Mouse (Mus musculus): ENCODE measurements at regions not wholly inside any gene's neighbourhood (a gene's known extent, or its start where the extent isn't known, plus 50 kb on each side); places are given as distances from the start of the nearest gene placed in this dataset.

DNA sequence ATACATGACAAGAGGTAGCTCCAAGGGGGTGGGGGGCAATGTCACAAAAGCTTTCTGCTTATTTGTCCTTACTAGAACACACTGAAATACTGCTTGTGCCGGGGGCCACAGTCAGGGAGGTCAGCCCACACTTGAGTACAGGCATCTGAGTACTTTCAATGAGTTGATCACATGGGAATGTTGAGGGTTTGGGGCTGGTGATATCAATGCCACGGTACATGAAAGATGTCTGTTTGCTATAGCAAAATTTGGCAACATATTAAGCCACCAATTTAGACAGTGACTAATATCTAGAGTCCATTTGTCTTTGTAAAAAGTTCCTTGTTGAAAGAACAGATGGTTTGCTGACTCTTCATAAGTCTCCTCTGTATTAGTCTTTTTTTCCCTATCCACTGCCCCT lies 348.1 kb upstream of the Ubash3b start:
- Histone ChIP-seq H3K27ac (ENCODE audit: low read length) (no peak overlapping the region), H3K9me3 (ENCODE audit: control insufficient read depth, low read depth, low read length) (no peaks in the 10 kb centered on the region), H3K9ac (replicated peaks; ENCODE audit: low read depth, low read length) (no peak overlapping the region), H3K4me3 (ENCODE audit: low read depth, low read length) (no peak overlapping the region), H3K4me2 (replicated peaks; ENCODE audit: low read depth, low read length) (no peak overlapping the region), H3K4me1 (ENCODE audit: control insufficient read depth, insufficient read depth, low read length) (no peaks in the 10 kb centered on the region), H3K27me3 (ENCODE audit: control insufficient read depth, insufficient read depth, low read length) (no peaks in the 10 kb centered on the region), H3K36me3 (ENCODE audit: control insufficient read depth, insufficient read depth, low read length) (no peaks in the 10 kb centered on the region)
- no peak for ATAC-seq (ENCODE audit: insufficient number of reproducible peaks, insufficient read depth, low FRiP score, low read depth)
- WGBS: 72% methylated on average over 2 of the region's 2 CpGs

DNA sequence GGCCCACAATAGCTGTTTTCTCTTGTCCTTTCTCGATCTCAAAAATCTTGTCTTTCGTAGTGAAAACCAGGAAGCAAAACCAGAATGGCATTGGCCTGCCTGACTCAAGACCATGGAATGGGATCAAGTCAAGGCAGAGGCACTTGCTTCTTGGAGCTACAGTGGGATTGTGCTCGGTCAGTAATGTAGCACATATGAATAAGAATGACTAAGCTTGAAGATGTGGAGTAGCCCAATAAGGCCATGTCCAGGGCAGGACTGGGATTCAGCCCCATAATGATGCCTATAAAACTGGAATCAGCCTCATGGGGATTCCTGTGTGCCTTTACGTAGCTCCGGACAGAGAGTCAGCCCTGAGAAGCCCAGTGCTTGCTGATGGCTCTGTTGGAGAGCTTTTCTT lies 347.2 kb upstream of the Ubash3b start:
- Histone ChIP-seq H3K4me1 (ENCODE audit: control insufficient read depth, insufficient read depth, low read length) (no peaks in the 10 kb centered on the region), H3K27ac (ENCODE audit: low read length) (no peak overlapping the region), H3K9ac (replicated peaks; ENCODE audit: low read depth, low read length) (no peak overlapping the region), H3K9me3 (ENCODE audit: control insufficient read depth, low read depth, low read length) (no peaks in the 10 kb centered on the region), H3K4me3 (ENCODE audit: low read depth, low read length) (no peak overlapping the region), H3K4me2 (replicated peaks; ENCODE audit: low read depth, low read length) (no peak overlapping the region), H3K27me3 (ENCODE audit: control insufficient read depth, insufficient read depth, low read length) (no peaks in the 10 kb centered on the region), H3K36me3 (ENCODE audit: control insufficient read depth, insufficient read depth, low read length) (no peaks in the 10 kb centered on the region)
- no peak for ATAC-seq (ENCODE audit: insufficient number of reproducible peaks, insufficient read depth, low FRiP score, low read depth)
- WGBS: 94% methylated on average over 5 of the region's 5 CpGs

DNA sequence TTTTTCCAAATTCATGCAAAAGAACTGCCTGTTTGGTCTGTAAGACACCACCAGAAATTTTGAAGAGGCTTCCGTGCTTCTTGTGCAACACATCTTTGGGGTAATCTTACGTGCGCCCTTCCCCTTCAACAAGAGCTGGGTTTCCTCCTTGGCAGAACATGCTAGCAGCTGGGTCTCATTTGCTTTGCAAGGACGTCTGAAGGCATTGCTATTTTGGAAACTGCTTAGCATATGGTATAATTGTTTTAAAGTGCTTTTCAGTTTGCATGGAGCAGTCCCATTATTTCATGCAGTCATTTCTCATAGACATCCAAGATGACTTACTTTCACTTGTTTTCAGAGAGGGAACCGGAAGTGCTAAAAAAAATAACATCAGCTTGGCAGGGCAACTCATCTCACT lies 336.8 kb upstream of the Ubash3b start:
- Histone ChIP-seq H3K36me3 (ENCODE audit: control insufficient read depth, insufficient read depth, low read length) (no peaks in the 10 kb centered on the region), H3K27ac (ENCODE audit: low read length) (no peak overlapping the region), H3K4me2 (replicated peaks; ENCODE audit: low read depth, low read length) (no peak overlapping the region), H3K27me3 (ENCODE audit: control insufficient read depth, insufficient read depth, low read length) (no peaks in the 10 kb centered on the region), H3K9me3 (ENCODE audit: control insufficient read depth, low read depth, low read length) (no peaks in the 10 kb centered on the region), H3K4me1 (ENCODE audit: control insufficient read depth, insufficient read depth, low read length) (no peaks in the 10 kb centered on the region), H3K4me3 (ENCODE audit: low read depth, low read length) (no peak overlapping the region), H3K9ac (replicated peaks; ENCODE audit: low read depth, low read length) (no peak overlapping the region)
- no peak for ATAC-seq (ENCODE audit: insufficient number of reproducible peaks, insufficient read depth, low FRiP score, low read depth)
- WGBS: 69% methylated on average over 5 of the region's 5 CpGs

- H3K4me1 ChIP-seq (ENCODE audit: control insufficient read depth, insufficient read depth, low read length): no peaks in the 10 kb centered on the region
- WGBS: 93% methylated on average over 3 of the region's 3 CpGs
- H3K27ac ChIP-seq (ENCODE audit: low read length): no peak overlapping the region
- no peak overlapping the region for H3K4me2 ChIP-seq (replicated peaks; ENCODE audit: low read depth, low read length)
- H3K27me3 ChIP-seq (ENCODE audit: control insufficient read depth, insufficient read depth, low read length): no peaks in the 10 kb centered on the region
- H3K9ac ChIP-seq (replicated peaks; ENCODE audit: low read depth, low read length): no peak overlapping the region
- no peaks in the 10 kb centered on the region for H3K9me3 ChIP-seq (ENCODE audit: control insufficient read depth, low read depth, low read length)
- ATAC-seq (ENCODE audit: insufficient number of reproducible peaks, insufficient read depth, low FRiP score, low read depth): no peak
- H3K36me3 ChIP-seq (ENCODE audit: control insufficient read depth, insufficient read depth, low read length): 0 out of 2 replicates have a peak, but pooled peaks cover 3% of the 10 kb centered on the region
- no peak overlapping the region for H3K4me3 ChIP-seq (ENCODE audit: low read depth, low read length)
These were observed 328.6 kb upstream of the Ubash3b start for GRCm38 (mm10) chr9:41490112-41490511.

GRCm38 (mm10) chr9:41488046-41488445 lies 326.5 kb upstream of the Ubash3b start:
- H3K4me2 ChIP-seq (replicated peaks; ENCODE audit: low read depth, low read length): no peak overlapping the region
- no peak overlapping the region for H3K27ac ChIP-seq (ENCODE audit: low read length)
- H3K9ac ChIP-seq (replicated peaks; ENCODE audit: low read depth, low read length): no peak overlapping the region
- 0 out of 2 replicates have a peak, but pooled peaks cover 3% of the 10 kb centered on the region for H3K36me3 ChIP-seq (ENCODE audit: control insufficient read depth, insufficient read depth, low read length)
- WGBS: 83% methylated on average over 2 of the region's 2 CpGs
- no peaks in the 10 kb centered on the region for H3K9me3 ChIP-seq (ENCODE audit: control insufficient read depth, low read depth, low read length)
- no peaks in the 10 kb centered on the region for H3K27me3 ChIP-seq (ENCODE audit: control insufficient read depth, insufficient read depth, low read length)
- no peak overlapping the region for H3K4me3 ChIP-seq (ENCODE audit: low read depth, low read length)
- no peaks in the 10 kb centered on the region for H3K4me1 ChIP-seq (ENCODE audit: control insufficient read depth, insufficient read depth, low read length)
- ATAC-seq (ENCODE audit: insufficient number of reproducible peaks, insufficient read depth, low FRiP score, low read depth): no peak

GRCm38 (mm10) chr9:41483218-41483617 lies 321.7 kb upstream of the Ubash3b start:
- Histone ChIP-seq H3K9ac (replicated peaks; ENCODE audit: low read depth, low read length) (no peak overlapping the region), H3K4me3 (ENCODE audit: low read depth, low read length) (no peak overlapping the region), H3K4me2 (replicated peaks; ENCODE audit: low read depth, low read length) (no peak overlapping the region), H3K27ac (ENCODE audit: low read length) (no peak overlapping the region), H3K27me3 (ENCODE audit: control insufficient read depth, insufficient read depth, low read length) (no peaks in the 10 kb centered on the region), H3K36me3 (ENCODE audit: control insufficient read depth, insufficient read depth, low read length) (no peaks in the 10 kb centered on the region), H3K4me1 (ENCODE audit: control insufficient read depth, insufficient read depth, low read length) (no peaks in the 10 kb centered on the region), H3K9me3 (ENCODE audit: control insufficient read depth, low read depth, low read length) (no peaks in the 10 kb centered on the region)
- no peak for ATAC-seq (ENCODE audit: insufficient number of reproducible peaks, insufficient read depth, low FRiP score, low read depth)
- 87% methylated on average over 3 of the region's 3 CpGs for WGBS

DNA sequence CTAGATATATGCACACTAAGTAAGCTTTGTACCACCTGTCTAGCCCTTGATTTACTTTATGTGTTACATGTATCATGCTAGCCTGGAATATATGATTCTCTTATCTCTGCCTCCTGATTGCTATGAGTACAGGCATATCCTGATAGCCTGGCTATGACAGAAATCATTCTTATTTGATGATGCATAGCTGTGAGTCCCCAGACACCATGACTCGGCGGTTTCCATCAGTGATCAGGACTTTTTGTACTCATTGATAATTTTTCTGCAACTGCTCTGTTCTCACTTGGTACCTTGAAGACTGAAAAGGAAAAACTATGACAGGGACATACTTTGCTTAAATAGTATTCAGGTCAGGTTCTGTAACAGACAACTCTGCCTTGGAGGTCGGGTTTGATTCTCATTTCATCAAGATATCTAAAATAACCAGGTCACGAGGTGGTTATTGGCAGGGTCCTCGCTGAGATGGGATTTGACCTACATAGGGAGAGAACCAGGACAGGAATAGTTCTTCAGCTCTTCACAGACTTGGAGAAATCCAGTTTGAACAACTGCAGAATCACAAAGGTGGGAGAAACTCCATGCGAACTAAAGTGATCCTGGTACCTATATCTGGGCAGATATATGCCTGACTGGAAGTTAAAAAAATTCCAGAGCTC lies 320.2 kb upstream of the Ubash3b start:
- no peak for ATAC-seq (ENCODE audit: insufficient number of reproducible peaks, insufficient read depth, low FRiP score, low read depth)
- no peak overlapping the region for H3K4me2 ChIP-seq (replicated peaks; ENCODE audit: low read depth, low read length)
- no peak overlapping the region for H3K9ac ChIP-seq (replicated peaks; ENCODE audit: low read depth, low read length)
- WGBS: 91% methylated on average over 6 of the region's 6 CpGs
- no peaks in the 10 kb centered on the region for H3K4me1 ChIP-seq (ENCODE audit: control insufficient read depth, insufficient read depth, low read length)
- H3K36me3 ChIP-seq (ENCODE audit: control insufficient read depth, insufficient read depth, low read length): no peaks in the 10 kb centered on the region
- H3K27me3 ChIP-seq (ENCODE audit: control insufficient read depth, insufficient read depth, low read length): no peaks in the 10 kb centered on the region
- no peaks in the 10 kb centered on the region for H3K9me3 ChIP-seq (ENCODE audit: control insufficient read depth, low read depth, low read length)
- no peak overlapping the region for H3K27ac ChIP-seq (ENCODE audit: low read length)
- H3K4me3 ChIP-seq (ENCODE audit: low read depth, low read length): no peak overlapping the region

GRCm38 (mm10) chr9:41479854-41480749 lies 318.6 kb upstream of the Ubash3b start:
- Histone ChIP-seq H3K4me2 (replicated peaks; ENCODE audit: low read depth, low read length) (no peak overlapping the region), H3K36me3 (ENCODE audit: control insufficient read depth, insufficient read depth, low read length) (no peaks in the 10 kb centered on the region), H3K9me3 (ENCODE audit: control insufficient read depth, low read depth, low read length) (no peaks in the 10 kb centered on the region), H3K27me3 (ENCODE audit: control insufficient read depth, insufficient read depth, low read length) (no peaks in the 10 kb centered on the region), H3K4me1 (ENCODE audit: control insufficient read depth, insufficient read depth, low read length) (peaks cover under 1% of the 10 kb centered on the region; the same call in 1 of the 2 replicates), H3K27ac (ENCODE audit: low read length) (no peak overlapping the region), H3K4me3 (ENCODE audit: low read depth, low read length) (no peak overlapping the region), H3K9ac (replicated peaks; ENCODE audit: low read depth, low read length) (no peak overlapping the region)
- 76% methylated on average over 13 of the region's 13 CpGs for WGBS
- no peak for ATAC-seq (ENCODE audit: insufficient number of reproducible peaks, insufficient read depth, low FRiP score, low read depth)
